Mouse (Mus musculus) liver, adult 2 months (tissue): ENCODE measurements at regions not wholly inside any gene's neighbourhood (a gene's known extent, or its start where the extent isn't known, plus 50 kb on each side); places are given as distances from the start of the nearest gene placed in this dataset.

ENCODE experiments used
- DNase-seq: peaks from one replicate; pipeline ENCODE4 v3.0.0-alpha.2; 2011; ENCODE audit warnings: low read depth, low spot score; ENCODE audit errors: extremely low read depth
- H3K27ac ChIP-seq: fragments of 200-500 bp; replicated peaks from 2 replicates; pipeline ENCODE4 v1.5.1; 2012; ENCODE audit warnings: low read depth, mild to moderate bottlenecking, control low read depth, inconsistent platforms, low read length; ENCODE audit not compliant: insufficient read depth
- H3K27me3 ChIP-seq: fragments of 200-500 bp; 2 replicates; pipeline ENCODE4 v1.6.1; 2012; ENCODE audit warnings: mild to moderate bottlenecking, moderate library complexity, low read length, inconsistent platforms; ENCODE audit not compliant: control insufficient read depth, insufficient read depth
- H3K36me3 ChIP-seq: fragments of 200-500 bp; 2 replicates; pipeline ENCODE4 v1.6.1; 2012; ENCODE audit warnings: low read length, inconsistent platforms; ENCODE audit not compliant: control insufficient read depth, insufficient read depth
- H3K4me1 ChIP-seq: fragments of 200-500 bp; 2 replicates; pipeline ENCODE4 v1.6.1; 2011; ENCODE audit warnings: low read length; ENCODE audit not compliant: control insufficient read depth, insufficient read depth
- H3K4me3 ChIP-seq: fragments of 200-500 bp; 2 replicates; pipeline ENCODE4 v1.5.1; 2011; ENCODE audit warnings: low read depth, mild to moderate bottlenecking, control low read depth, low read length, moderate library complexity; ENCODE audit not compliant: insufficient read depth
- H3K79me2 ChIP-seq: fragments of 200-500 bp; 2 replicates; pipeline ENCODE4 v1.6.1; 2012; ENCODE audit warnings: inconsistent platforms, mild to moderate bottlenecking, low read length, moderate library complexity; ENCODE audit not compliant: control insufficient read depth, insufficient read depth
- H3K9ac ChIP-seq: fragments of 200-500 bp; 2 replicates; pipeline ENCODE4 v1.6.1; 2012; ENCODE audit warnings: low read depth, mild to moderate bottlenecking, control low read depth, inconsistent platforms, low read length
- CTCF ChIP-seq: fragments of 200-500 bp; IDR thresholded peaks from 2 replicates; pipeline ENCODE4 v1.5.1; 2011; ENCODE audit warnings: low read depth, low read length, control low read depth
- POLR2A ChIP-seq: fragments of 200-500 bp; IDR thresholded peaks from 2 replicates; pipeline ENCODE4 v1.6.1; 2011; ENCODE audit warnings: low read length, control low read depth; ENCODE audit not compliant: insufficient read depth; ENCODE audit errors: extremely low read depth
- WGBS: fragments of 180-500 bp; shearing (Covaris S2); methylation state at CpG from one replicate; pipeline ENCODE4 v1.1.7; 2018; 5-methylcytosine and 5-hydroxymethylcytosine counted together

GRCm38 (mm10) chr16:12901996-12902319 lies 207.5 kb upstream of the Ercc4 start:
- H3K4me3 ChIP-seq = no peak overlapping the region
- DNase-seq = no peak
- H3K4me1 ChIP-seq = no peaks in the 10 kb centered on the region
- no peaks in the 10 kb centered on the region for H3K27me3 ChIP-seq
- no peaks in the 10 kb centered on the region for H3K79me2 ChIP-seq
- H3K27ac ChIP-seq = no peak overlapping the region
- no peaks in the 10 kb centered on the region for H3K36me3 ChIP-seq
- H3K9ac ChIP-seq = no peak overlapping the region
- TF ChIP-seq POLR2A = no peak
- TF ChIP-seq CTCF = no peak

DNA sequence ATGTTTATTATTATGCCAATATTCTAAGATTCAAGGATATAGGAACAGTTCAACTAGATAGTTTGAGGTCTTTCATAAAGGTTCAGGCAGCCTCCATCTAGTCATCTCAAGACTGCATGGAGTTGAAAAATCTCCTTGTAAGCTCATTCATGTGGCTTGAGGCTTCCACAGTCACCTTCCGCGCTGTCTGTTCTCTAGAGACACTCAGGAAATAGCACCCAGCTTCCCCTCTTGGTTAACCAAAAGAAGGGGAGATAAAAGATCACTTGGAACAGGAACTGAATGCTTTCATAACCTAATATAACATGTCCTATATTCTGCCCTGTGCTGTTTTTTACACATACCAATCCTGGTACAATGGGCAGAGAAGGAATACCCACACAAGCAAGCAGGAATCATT lies 206.3 kb upstream of the Ercc4 start:
- Histone ChIP-seq H3K4me3 (no peak overlapping the region), H3K9ac (no peak overlapping the region), H3K27me3 (no peaks in the 10 kb centered on the region), H3K79me2 (no peaks in the 10 kb centered on the region), H3K36me3 (no peaks in the 10 kb centered on the region), H3K4me1 (no peaks in the 10 kb centered on the region), H3K27ac (no peak overlapping the region)
- DNase-seq = no peak
- 77% methylated on average over 2 of the region's 2 CpGs for WGBS
- no peak for TF ChIP-seq CTCF

GRCm38 (mm10) chr16:12904937-12905336 lies 204.5 kb upstream of the Ercc4 start:
- TF ChIP-seq POLR2A (no peak), CTCF (no peak)
- DNase-seq = no peak
- no peaks in the 10 kb centered on the region for H3K79me2 ChIP-seq
- no peaks in the 10 kb centered on the region for H3K27me3 ChIP-seq
- H3K4me1 ChIP-seq = no peaks in the 10 kb centered on the region
- H3K9ac ChIP-seq = no peak overlapping the region
- H3K27ac ChIP-seq = no peak overlapping the region
- H3K36me3 ChIP-seq = no peaks in the 10 kb centered on the region
- no peak overlapping the region for H3K4me3 ChIP-seq
- WGBS = 38% methylated on average over 1 of the region's 1 CpGs

GRCm38 (mm10) chr16:12924668-12925067 lies 184.8 kb upstream of the Ercc4 start:
- no peak overlapping the region for H3K9ac ChIP-seq
- no peak overlapping the region for H3K4me3 ChIP-seq
- no peak for DNase-seq
- no peaks in the 10 kb centered on the region for H3K79me2 ChIP-seq
- no peak overlapping the region for H3K27ac ChIP-seq
- H3K36me3 ChIP-seq = no peaks in the 10 kb centered on the region
- H3K27me3 ChIP-seq = no peaks in the 10 kb centered on the region
- peaks cover 2% of the 10 kb centered on the region; the same call in 1 of the 2 replicates for H3K4me1 ChIP-seq
- WGBS = 90% methylated on average over 6 of the region's 6 CpGs
- TF ChIP-seq CTCF = no peak
- no peak for TF ChIP-seq POLR2A

DNA sequence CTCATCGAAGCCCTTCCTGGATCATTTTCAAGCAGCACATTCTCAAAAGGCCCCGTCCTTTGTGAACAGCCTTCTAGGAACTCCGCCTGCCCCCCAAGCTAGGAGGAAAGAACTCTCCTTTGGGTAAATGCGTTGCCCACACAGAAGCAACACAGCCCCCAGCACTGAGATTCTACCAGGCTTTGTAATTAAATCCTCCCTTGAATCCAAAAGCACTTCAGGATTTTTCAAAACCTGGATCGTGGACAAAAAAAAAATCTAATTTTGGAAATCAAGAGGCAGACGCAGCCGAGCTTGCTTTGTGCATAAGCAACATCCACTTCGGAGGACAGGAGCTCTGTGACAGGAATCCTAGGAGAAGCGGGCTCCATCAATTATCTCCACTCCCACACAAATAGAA lies 183.6 kb upstream of the Ercc4 start:
- H3K4me1 ChIP-seq = peaks cover 2% of the 10 kb centered on the region; the same call in 1 of the 2 replicates
- no peak for TF ChIP-seq CTCF
- no peak for TF ChIP-seq POLR2A
- 85% methylated on average over 9 of the region's 9 CpGs for WGBS
- no peak for DNase-seq
- no peak overlapping the region for H3K4me3 ChIP-seq
- H3K36me3 ChIP-seq = no peaks in the 10 kb centered on the region
- no peak overlapping the region for H3K9ac ChIP-seq
- no peaks in the 10 kb centered on the region for H3K27me3 ChIP-seq
- H3K79me2 ChIP-seq = no peaks in the 10 kb centered on the region
- no peak overlapping the region for H3K27ac ChIP-seq

DNA sequence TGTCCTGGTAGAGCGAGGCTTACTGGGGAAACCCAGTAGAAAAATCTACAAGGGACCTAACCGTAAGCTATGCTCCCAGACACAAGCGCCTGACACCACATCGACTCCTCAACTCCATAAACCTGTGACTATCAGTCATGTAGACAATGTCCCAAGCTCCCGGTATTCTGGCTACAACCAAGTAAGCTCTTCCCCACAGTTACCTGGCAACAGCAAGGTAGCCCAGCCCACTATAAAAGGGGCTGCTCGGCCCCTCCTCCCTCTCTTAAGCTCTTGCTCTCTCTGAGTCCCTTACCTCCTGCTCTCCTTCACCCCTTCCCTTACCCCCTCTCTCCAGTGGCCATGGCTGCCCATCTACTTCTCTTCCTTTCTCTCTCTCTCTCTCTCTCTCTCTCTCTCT lies 178.4 kb upstream of the Ercc4 start:
- 82% methylated on average over 6 of the region's 6 CpGs for WGBS
- Histone ChIP-seq H3K27ac (no peak overlapping the region), H3K79me2 (no peaks in the 10 kb centered on the region), H3K9ac (no peak overlapping the region), H3K27me3 (no peaks in the 10 kb centered on the region), H3K36me3 (no peaks in the 10 kb centered on the region), H3K4me1 (no peaks in the 10 kb centered on the region), H3K4me3 (no peak overlapping the region)
- DNase-seq = no peak
- no peak for TF ChIP-seq CTCF
- TF ChIP-seq POLR2A = no peak

DNA sequence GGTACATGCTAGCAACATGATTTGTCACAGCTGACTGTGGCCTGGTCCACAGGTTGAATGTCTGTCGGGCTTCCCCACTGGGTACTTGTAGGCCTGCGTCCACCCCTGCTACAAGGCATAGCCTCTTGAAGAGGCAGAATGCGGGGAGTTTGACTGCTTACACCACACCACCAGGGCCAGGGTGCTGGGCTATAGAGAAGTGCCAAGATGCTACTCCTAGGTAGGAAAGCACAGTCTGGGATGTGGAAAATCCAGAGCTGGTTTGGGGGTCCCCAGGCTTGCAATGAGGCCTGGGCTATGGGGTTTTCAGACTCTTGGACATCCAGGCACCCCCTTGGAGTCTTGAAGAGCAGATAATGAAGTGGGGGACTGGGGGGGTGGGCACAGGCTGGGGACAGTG lies 176.5 kb upstream of the Ercc4 start:
- no peaks in the 10 kb centered on the region for H3K4me1 ChIP-seq
- no peak overlapping the region for H3K9ac ChIP-seq
- no peak for DNase-seq
- TF ChIP-seq POLR2A (no peak), CTCF (no peak)
- no peaks in the 10 kb centered on the region for H3K79me2 ChIP-seq
- WGBS = 93% methylated on average over 3 of the region's 3 CpGs
- no peak overlapping the region for H3K27ac ChIP-seq
- H3K36me3 ChIP-seq = no peaks in the 10 kb centered on the region
- H3K4me3 ChIP-seq = no peak overlapping the region
- H3K27me3 ChIP-seq = no peaks in the 10 kb centered on the region
